Comparison of ENCODE assay signal across 8 mouse cellular contexts in genomic region chr4:108460156-108460923, GRCm38 (mm10). TPM values are rescaled to one million over a fixed set of nuclear protein-coding genes. Genes with fewer than 3 reads are reported as not detected.
A peak's percentile ranks its signal among the peaks of the same experiment; 100 is the strongest.
DNase-seq lines count a peak whose midpoint lies in the region; ATAC-seq and TF ChIP-seq lines count a peak whose summit lies in the region.

No protein-coding gene starts in this region.

- peak; percentile 14; the same call in 1 of the 2 replicates for TF ChIP-seq POLR2A in cerebellum, adult 2 months (IDR thresholded peaks at IDR 0.05; ENCODE audit: borderline replicate concordance, insufficient read depth, low read length)

- DNase-seq in MN1 (ENCODE audit: low spot score): peak; percentile 63
- peak; percentile 77 to 78 for DNase-seq in cerebellum, adult 2 months
- peak; percentile 53 for DNase-seq in forelimb bud, embryonic 11.5 days (ENCODE audit: low read depth, low spot score)
- peak; percentile 52 for DNase-seq in layer of hippocampus, adult 9-11 months
- peak; percentile 27 for DNase-seq in ovary, adult 18-20 months (ENCODE audit: low spot score)
- DNase-seq in thymus, postnatal 0 days (ENCODE audit: low spot score): peak; percentile 88

- WGBS in cerebellum, adult 2 months: under 1% methylated on average over 58 of the region's 59 CpGs
- WGBS in lung, embryonic 16.5 days: under 1% methylated on average over 43 of the region's 59 CpGs

- H3K4me3 ChIP-seq in cerebellum, adult 2 months (replicated peaks; ENCODE audit: insufficient read depth, low read depth, low read length): peak overlapping the region; percentile 77
- peak overlapping the region; percentile 63 for H3K4me3 ChIP-seq in lung, embryonic 16.5 days (ENCODE audit: low read length)

- no peak for TF ChIP-seq CTCF in cerebellum, adult 2 months (IDR thresholded peaks at IDR 0.05; ENCODE audit: borderline replicate concordance, insufficient read depth, low read depth, low read length)

- H3K4me2 ChIP-seq in lung, embryonic 16.5 days (ENCODE audit: low read depth, low read length): peak overlapping the region; percentile 76

- H3K4me1 ChIP-seq in cerebellum, adult 2 months (ENCODE audit: control insufficient read depth, insufficient read depth, low read length): peaks cover 5% of the 10 kb centered on the region; the same call in 1 of the 2 replicates
- H3K4me1 ChIP-seq in lung, embryonic 16.5 days (replicated peaks; ENCODE audit: control insufficient read depth, insufficient read depth, low read length): peaks cover 12% of the 10 kb centered on the region

- no peaks in the 10 kb centered on the region for H3K36me3 ChIP-seq in lung, embryonic 16.5 days (ENCODE audit: control insufficient read depth, insufficient read depth, low read length)

- H3K27ac ChIP-seq in cerebellum, adult 2 months (ENCODE audit: insufficient read depth, low read length): peak overlapping the region; percentile 64
- H3K27ac ChIP-seq in lung, embryonic 16.5 days (ENCODE audit: low read length): peak overlapping the region; percentile 96

- H3K9ac ChIP-seq in lung, embryonic 16.5 days (ENCODE audit: low read length): peak overlapping the region; percentile 86

- ATAC-seq in hematopoietic stem cell, adult 5-6 weeks (replicated peaks in 1 of 2; ENCODE audit: insufficient read depth in 1 of 2, low FRiP score in 2 of 2, low TSS enrichment in 1 of 2, low read depth in 1 of 2, poor library complexity in 2 of 2, severe bottlenecking in 2 of 2): peak; percentile 76 to 82
- ATAC-seq in lung, embryonic 16.5 days (ENCODE audit: low read depth): peak; percentile 57

- H3K27me3 ChIP-seq in cerebellum, adult 2 months (ENCODE audit: control insufficient read depth, insufficient read depth, low read length): no peaks in the 10 kb centered on the region
- H3K27me3 ChIP-seq in lung, embryonic 16.5 days (ENCODE audit: control insufficient read depth, insufficient read depth, low read depth, low read length): no peaks in the 10 kb centered on the region

- H3K9me3 ChIP-seq in lung, embryonic 16.5 days (ENCODE audit: control insufficient read depth, low read length): no peaks in the 10 kb centered on the region

RNA-seq across cellular contexts. Expression of gene Tut4, which starts 1.1 kb away (rescaled TPM):
- polyA plus RNA-seq in cerebellum, adult 2 months (2012; rRNA removed): 76.7 and 87.0 TPM in 2 replicates
- 105 TPM in 2 replicates for total RNA-seq in hematopoietic stem cell, adult 5-6 weeks (2017)
- polyA plus RNA-seq in lung, embryonic 16.5 days (2015; fragmentation: Nextera tagmentation; extraction: Ambion mirVana): 53.9 and 57.7 TPM in 2 replicates
- 47.3 and 68.5 TPM in 2 replicates for polyA plus RNA-seq in thymus, postnatal 0 days (2015; fragmentation: Nextera tagmentation; extraction: Ambion mirVana)

RNA-seq across cellular contexts. Expression of gene Gpx7, which starts 53.6 kb away (rescaled TPM):
- polyA plus RNA-seq in cerebellum, adult 2 months (2012; rRNA removed): 7.0 and 8.3 TPM in 2 replicates
- total RNA-seq in hematopoietic stem cell, adult 5-6 weeks (2017): 4.2 and 12.6 TPM in 2 replicates
- polyA plus RNA-seq in lung, embryonic 16.5 days (2015; fragmentation: Nextera tagmentation; extraction: Ambion mirVana): 89.7 and 90.6 TPM in 2 replicates
- polyA plus RNA-seq in thymus, postnatal 0 days (2015; fragmentation: Nextera tagmentation; extraction: Ambion mirVana): 7.1 and 7.3 TPM in 2 replicates

Comparison
In these comparisons a context has a peak if more than half of its experiments do, and no peak if none do; other contexts are left out.
1. Peak in every context shown above with its lines: DNase-seq, ATAC-seq, H3K4me3 ChIP-seq and H3K27ac ChIP-seq.
2. DNase-seq: peak in every context shown above with its lines; median percentile 88 in thymus, postnatal 0 days; 78 in cerebellum, adult 2 months; 63 in MN1; 53 in forelimb bud, embryonic 11.5 days; 52 in layer of hippocampus, adult 9-11 months; 27 in ovary, adult 18-20 months.